ENCODE assay signal across 3 mouse cellular contexts in genomic region chr7:101949008-101949407, GRCm38 (mm10). TPM values are rescaled to one million over a fixed set of nuclear protein-coding genes. Genes with fewer than 3 reads are reported as not detected.
"Had no signal": no experiment of that assay in that cellular context is flagged by ENCODE, and none has a peak within 500 bp of the region (broad histone marks: within the 10 kb centered on the region; RNA-seq: fewer than 3 reads in every experiment).

No protein-coding gene starts in this region.

RNA-seq across cellular contexts. Expression of gene Tomt, which starts 42.8 kb away (rescaled TPM):
- total RNA-seq: layer of hippocampus, postnatal 25 days; left cerebral cortex, adult 2 months; midbrain, postnatal 0 days had no signal
